Mouse (Mus musculus) embryo, embryonic 11 days (tissue): ENCODE measurements around the gene Srsf3.

Source experiments
- DNase-seq: peaks from one replicate; pipeline ENCODE4 v3.0.0-alpha.2; 2015

The Srsf3 gene

DNA sequence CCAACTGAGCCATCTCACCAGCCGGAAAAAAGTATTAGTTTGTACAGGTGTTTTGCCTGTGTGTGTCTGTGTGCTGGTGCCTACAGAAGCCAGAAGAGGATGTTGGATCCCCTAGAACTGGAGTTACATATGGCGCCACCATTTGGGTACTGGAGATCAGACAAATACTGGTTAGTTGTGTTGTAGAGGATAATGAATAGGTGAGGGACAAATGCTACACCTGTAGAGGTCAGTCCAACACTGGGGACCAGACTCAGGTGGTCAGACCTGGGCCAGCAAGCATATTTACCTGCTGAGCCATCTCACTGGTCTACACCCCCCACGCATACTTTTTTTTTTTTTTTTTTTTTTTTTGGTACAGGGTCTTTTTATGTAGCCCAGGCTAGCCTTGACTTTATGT, 14.4 kb downstream of the Srsf3 start:
- no peak for DNase-seq

DNA sequence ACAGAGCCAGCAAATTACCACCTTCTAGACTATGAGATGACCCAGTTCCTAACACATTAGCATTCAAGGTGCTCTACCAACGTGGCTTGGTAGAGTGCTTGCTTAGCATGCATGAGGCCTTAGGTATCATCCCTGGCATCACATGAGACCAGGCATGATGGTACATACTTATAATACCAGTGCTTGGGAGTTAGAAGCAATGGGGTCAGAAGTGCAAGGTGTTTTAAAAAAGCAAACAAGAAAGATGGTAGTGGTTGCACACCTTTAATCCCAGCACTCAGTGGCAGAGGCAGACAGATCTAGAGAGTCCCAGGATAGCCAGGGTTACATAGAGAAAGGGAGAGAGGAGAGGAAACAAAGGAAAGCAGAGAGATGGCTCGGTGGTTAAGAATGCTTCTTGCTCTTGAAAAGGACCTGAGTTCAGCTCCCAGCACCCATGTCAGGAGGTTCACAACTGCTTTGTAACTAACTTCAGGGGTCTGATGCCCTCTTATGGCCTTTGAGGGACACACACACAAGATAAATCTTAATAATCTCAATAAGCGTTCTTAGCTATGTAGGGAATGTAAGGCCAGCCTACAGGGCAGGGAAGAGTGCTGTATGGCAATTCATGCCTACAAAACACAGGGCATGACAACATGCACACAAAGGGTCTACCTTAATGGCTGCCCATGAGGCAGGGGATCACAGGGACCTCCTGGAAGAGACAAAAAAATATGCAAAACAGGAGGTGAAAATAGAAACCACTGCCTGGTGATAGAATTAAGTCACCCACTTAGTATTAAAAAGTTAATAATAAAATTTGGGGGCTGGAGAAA, 15.5 kb downstream of the Srsf3 start:
- DNase-seq: no peak

- peak; percentile 81 for DNase-seq
Measured at GRCm38 (mm10) chr17:29048748-29049507, 16.5 kb downstream of the Srsf3 start.

DNA sequence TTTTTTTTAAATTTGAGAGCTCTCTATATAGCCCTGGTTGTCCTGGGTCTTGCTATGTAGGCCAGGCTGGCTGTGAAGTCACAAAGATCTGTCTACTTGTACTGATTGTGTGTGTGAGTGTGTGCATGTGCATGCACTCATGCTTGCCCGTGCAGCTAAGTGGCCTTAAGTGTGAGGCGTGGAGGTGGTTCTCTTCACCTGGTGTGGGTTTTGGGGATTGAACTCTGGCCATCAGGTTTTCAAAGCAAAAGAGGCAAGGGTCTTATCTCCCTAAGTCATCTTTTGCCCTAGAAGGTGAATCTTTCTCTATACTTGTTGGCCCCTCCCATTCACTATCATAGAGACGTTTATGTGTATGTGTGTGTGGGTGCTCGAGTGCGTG, 17.1 kb downstream of the Srsf3 start:
- DNase-seq: no peak

- no peak for DNase-seq
Measured at GRCm38 (mm10) chr17:29049923-29050322, 17.5 kb downstream of the Srsf3 start.

GRCm38 (mm10) chr17:29050791-29051190, 18.4 kb downstream of the Srsf3 start:
- DNase-seq: no peak

DNA sequence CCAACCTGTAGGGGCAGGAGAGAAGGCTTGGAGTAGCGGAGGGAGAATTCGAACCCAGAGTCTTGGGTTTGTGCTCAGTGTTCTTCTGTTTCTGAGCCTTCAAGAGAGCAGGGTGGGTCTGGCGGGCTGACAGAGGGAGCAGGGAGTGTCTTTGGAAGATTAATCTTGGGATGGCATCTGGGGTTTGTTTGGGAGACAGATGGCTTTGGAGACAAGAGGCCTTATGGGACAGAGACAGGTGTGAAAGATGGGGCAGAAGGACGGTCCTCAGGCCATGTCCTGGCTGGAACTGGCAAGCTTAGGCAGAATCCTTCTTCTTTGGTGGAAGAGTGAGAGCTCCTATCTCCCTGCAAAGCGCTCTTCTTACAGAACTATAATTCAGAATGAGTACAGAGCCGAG, 20.6 kb downstream of the Srsf3 start:
- no peak for DNase-seq

DNA sequence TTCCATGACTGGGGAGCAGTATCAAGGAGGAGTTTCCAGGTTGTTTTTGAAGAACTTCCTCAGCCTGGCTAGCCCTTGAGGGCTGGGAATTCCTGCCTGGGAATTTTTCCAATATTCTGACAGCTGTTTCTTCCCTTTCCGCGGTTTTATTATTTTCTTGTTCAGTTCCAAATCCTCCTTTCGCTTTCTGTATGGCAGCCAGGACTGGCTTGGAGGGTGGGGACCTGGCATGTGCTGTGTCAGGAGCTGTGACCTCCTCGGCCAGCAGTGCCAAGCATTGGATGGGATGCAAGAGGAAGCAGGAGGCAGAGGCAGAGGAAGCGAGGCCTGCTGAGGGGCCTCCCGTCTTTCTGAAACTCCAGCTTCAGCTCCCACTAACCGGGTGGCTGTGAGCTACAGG, 21.4 kb downstream of the Srsf3 start:
- DNase-seq: no peak

- no peak for DNase-seq
Measured at GRCm38 (mm10) chr17:29054429-29054828, 22.0 kb downstream of the Srsf3 start.

DNA sequence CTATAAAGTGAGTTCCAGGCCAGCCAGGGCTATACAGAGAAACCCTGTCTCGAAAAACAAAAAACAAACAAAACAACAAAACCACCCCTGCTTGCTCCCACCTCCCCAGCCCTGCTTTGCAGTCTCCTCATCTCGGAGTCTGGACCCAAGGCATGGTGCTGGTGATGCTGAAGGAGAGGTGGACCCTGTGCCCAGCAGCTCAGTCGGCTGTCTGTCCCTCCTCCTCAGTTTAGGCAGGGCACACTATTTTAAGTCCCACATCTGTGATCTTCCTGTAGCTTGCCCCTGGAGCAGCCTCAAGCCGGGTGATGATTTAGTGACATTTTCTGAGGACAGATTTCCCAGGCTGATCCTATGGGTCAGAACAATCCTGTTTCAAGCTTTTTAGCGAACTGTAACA, 23.2 kb downstream of the Srsf3 start:
- no peak for DNase-seq

DNA sequence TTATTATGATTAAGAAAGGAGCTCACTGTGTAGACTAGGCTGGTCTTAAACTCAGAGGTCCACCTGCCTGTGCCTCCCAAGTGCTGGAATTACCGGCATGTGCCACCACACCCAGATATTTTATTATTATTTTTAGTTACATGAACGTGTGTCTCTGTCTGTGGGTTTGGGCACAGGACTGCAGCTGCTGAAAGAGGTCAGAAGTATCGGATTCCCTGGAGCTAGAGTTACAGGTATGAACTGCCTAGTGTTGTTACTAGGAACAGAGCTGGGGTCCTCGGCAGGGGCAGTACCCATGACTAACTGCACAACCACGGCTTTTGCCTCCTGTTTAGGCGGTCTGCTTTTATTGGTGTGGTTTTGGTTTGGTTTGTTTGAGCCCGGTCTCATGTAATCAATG, 23.8 kb downstream of the Srsf3 start:
- DNase-seq: no peak

DNA sequence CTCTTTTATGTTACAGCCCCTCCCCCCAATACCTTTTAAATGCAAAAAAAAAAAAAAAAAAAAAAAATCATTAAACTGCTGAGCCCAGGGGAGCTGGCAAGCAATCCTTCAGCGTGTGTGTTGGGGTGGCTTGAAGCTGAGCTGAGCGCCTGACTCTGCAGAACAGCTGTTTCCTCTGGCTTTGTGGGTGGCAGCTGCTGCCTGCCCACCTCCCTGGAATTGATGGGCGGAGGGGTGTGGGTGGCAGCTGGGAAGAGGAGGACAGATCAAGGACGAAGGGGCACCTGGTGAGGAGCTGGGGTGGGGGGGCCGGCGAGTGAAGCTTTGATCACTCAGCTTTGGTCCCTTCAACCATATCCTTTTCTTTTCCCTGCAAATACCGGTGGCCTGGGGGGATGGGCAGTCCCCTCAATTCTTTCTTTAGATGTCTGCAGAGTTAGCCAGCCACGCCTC, 24.3 kb downstream of the Srsf3 start:
- DNase-seq: peak; percentile 56

- no peak for DNase-seq
Measured at GRCm38 (mm10) chr17:29057361-29057890, 25.0 kb downstream of the Srsf3 start.

DNA sequence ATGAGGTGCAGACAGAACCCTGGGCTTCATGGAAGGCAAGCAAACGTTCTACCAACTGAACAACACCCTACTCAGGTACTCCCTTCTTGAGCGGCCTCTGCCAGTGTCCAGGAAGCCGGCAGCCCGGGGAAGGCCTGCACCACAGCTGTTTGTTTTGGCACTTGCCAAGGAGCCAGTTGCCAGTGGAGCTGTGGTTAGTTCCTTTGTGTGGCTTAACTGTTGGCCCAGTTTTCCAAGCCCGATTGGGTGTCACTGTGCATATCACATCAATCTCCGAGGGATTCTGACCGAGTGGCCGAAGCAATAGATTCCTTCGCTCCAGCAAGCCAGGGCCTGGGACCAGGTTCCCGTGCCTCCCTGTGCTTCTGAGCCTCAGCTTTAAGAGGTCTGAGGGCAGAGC, 25.5 kb downstream of the Srsf3 start:
- no peak for DNase-seq

- DNase-seq: no peak
Measured at GRCm38 (mm10) chr17:29058487-29058886, 26.1 kb downstream of the Srsf3 start.

- DNase-seq: no peak
Measured at GRCm38 (mm10) chr17:29059581-29059980, 27.2 kb downstream of the Srsf3 start.

DNA sequence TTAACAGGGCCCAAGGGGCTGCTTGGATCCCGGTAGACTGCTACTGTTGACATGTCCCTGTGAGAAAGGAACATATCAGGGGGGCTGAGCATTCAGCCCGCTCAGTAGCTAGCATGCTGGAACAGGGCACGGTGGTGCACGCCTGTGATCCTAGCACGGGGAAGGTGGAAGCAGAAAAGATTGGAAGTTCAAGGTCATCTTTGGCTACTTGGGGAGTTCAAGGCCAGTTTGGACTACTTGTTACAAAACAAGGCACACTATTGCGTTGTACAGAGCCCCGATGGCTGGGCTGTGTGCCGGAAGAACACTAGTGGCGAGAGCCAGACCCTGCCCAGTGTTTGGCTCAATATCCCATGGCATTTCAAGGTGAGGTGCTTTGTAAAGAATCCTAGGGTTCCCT, 28.5 kb downstream of the Srsf3 start:
- no peak for DNase-seq

DNA sequence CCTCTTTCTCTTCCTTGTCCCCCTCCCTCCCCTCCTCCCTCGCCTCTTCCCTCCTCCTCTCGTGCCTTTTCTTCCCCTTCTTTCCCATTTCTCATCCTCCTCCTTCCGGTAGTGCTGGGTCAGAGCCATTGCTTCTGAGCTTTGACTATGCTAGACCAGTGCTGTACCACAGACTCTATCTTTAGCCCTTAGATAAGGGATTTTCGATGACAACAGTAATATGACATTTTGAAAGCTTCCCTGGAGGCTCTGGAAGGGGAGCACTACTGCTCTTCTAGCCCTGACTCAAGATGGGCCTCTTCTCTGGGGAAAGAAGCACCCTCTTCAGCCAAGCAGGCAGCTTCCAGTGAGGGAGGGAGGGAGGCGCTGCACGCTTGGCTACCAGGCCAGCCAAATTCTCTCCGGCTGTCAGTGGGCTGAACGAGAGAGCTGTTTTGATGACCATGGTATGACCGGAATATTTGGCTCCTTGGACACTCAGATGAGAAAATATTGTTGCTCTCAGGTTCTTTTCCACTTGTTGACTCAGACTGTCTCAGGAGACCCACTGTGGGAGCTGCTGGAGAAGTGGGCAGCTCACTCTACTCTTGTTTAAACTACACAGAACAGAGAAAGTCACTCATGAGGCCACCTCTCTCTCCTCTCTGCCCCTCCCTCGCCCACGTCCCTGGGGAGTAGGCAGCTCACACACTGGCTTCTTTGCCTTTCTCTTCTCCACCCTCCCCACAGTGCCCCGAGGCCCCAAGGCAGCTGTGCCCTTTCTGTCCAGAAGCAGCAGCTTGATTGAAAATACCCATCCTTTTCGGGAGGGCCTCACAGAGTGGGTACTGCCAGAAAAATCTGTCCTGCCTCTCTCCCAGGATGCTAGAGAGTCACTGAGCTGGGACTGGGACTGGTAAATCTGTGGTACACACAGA, 29.9 kb downstream of the Srsf3 start:
- no peak for DNase-seq

GRCm38 (mm10) chr17:29063121-29063987, 30.9 kb downstream of the Srsf3 start:
- no peak for DNase-seq

DNA sequence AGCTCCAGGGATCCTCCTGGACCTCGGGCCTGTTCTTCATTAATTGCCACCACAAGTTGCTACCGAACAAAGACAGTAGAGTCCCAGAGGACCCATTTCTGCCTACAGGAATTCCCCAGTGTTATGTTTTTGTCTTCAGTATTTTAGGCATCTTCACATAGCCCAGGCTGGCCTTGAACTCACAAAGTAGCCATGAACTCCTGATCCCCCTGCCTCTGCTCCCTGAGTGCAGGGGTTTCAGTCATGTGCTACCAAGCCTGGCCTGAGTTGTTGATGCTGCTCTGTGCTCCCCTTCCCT, 31.5 kb downstream of the Srsf3 start:
- DNase-seq: no peak

DNA sequence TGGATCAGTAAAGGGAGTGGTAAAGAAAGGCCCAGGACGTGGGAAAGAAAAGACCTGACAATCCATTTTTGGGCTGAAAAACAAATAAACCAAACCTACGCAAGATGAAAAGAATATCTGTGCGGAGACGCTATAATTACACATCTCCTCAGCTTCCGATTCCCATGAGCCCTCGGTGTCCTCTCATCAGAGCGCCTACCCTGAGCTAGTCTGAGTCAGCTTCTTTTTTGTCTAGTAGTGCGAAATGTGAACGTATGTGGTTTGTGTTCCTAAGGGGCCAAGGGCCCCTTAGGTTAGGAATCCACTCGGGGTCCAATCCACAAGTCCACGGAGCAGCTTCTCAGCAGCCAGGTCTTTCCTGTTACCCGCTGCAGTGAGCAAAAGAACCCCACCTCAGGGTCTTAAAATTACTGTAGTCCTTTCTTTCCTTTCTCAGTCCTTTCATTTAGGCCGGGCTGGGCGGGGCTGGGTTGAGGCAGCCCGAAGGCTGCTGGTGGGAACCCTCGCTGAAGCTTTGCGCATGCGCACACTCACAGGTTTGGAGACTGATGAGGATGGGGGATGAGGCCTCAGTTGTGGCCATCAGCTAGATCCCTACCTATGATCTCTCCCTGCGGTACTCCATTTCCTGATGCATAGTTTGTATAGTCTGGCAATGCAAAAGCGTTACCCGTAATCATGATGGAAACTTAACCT, 33.0 kb downstream of the Srsf3 start:
- no peak for DNase-seq

DNA sequence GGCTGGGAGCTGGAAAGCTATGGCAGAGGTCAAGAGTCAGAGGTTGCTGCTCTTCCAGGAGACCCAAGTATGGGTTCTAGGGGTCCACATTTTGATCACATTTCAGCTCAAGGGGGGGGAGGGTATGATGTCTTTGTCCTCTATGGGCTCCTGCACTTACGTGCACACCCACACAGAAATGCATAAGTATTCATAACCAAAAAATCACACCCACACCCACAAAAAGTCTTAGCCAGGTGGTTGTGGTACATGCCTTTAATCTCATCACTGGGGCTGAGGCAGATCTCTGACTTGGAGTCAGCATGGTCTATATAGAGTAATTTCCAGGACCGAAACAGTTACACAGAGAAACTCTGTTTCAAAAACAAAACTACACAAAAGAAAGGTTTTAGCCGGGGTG, 33.5 kb downstream of the Srsf3 start:
- no peak for DNase-seq
